Mouse (Mus musculus) v-Abl transformed pro-B cells (cell line): ENCODE results near the gene H2-Ob.

Experiments used
- in situ Hi-C, 2 experiments: fragments of 400-800 bp; cut with MboI; formaldehyde crosslinking; loops; one replicate each; pipeline ENCODE4 v1.15.1; 2025; ENCODE audit not compliant: unreplicated experiment in 2 of 2

Gene H2-Ob

DNA sequence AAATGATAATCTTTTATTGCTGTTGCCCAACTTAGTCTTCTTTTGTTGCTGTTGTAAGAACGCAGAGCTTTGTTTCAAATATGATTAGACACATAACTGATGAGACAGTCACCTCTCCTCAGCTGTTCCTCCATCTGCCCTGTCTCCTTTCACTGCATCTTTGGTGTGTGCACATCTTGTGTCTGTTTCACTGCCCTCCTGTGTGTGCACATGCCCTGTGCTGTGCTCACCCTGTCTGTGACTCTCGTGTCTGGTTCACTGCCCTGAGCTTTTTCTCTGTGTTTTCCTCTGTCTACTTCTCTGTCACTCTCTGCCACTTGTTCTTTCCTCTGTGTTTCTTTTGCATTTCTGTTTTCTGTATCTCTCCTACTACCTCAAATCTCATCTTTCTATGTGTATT, 31.5 kb downstream of the H2-Ob start:
- in situ Hi-C loops: no loop called here

DNA sequence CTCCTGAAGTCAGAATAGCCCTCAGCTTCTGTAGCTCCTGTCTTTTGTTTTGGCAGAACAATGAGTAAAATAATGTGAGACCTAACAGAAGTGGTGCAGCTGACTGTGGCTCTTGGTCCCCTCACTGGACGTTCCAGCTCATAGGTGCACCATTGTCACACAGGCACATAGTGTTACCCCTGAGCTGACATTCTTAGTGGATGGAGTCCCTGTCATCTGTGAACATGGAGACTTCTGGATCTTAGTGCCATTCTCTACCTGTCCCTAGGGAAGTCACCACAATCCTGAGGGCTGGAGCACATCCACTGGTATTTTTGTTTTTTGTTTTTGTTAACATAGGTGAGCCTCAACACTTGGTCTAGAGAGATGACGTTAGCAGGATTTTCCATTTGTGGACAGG, 32.2 kb downstream of the H2-Ob start:
- in situ Hi-C loops: no loop called here

DNA sequence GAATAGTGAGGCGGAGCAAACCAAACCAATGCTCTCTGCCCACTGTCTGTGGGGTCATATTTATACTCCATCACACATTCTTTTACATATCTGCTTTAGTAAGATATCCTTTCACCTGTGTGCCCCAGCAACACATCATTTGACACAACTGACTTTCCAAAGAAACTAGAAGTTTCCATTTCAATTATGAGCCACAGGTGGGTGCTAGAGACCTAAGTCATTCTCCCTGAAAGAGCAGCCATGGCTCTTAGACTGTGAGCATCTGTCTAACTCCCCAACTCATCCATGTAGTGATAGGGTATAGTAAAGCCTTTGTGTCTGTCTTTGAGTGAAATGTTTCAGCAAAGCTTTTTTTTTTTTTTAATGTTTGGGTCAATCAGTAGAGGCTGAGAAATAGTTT, 33.4 kb downstream of the H2-Ob start:
- in situ Hi-C loops: no loop called here

- in situ Hi-C loops: no loop called here
Measured at GRCm38 (mm10) chr17:34280499-34281038, 41.9 kb downstream of the H2-Ob start.

DNA sequence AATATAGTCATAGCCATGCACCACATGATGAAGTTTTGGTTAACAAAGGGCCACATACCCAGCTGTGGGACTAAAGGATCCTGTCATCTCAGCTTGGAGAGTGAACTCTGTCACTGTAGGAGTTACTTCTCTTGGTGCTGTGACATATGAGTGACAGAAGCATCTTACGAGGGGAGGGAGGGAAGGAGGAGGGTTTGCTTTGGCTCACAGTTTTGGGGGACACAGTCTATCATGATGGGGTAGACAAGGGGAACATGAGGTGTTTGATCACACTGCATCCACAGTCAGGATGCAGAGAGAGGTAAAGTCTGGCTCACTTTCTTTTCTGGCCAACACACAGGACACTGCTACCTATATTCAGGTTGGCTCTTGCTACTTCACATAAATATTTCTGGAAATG, 43.1 kb downstream of the H2-Ob start:
- in situ Hi-C loops: no loop called here

DNA sequence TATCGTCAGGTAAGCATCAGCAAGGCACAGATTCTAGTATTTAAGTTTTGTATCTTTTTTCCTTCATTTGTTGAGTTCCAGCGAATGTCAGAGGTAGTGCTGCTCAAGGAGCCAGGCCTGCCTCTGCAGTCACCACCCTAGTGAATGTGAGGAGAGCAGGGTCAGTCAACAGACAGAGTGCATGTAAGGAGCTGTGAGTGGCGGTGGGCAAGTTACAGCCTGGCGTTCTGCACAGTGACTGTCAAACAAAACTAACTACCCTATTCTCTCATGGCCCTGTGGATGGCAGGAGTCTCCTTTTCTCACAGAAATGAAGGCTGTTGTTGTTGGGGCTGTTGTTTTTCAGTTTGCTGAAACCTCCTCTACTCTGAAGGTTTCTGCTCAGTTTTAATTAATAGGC, 46.7 kb downstream of the H2-Ob start:
- in situ Hi-C loops: no loop called here

GRCm38 (mm10) chr17:34285848-34286247, 47.1 kb downstream of the H2-Ob start:
- in situ Hi-C loops: no loop called here

GRCm38 (mm10) chr17:34286501-34286900, 47.8 kb downstream of the H2-Ob start:
- in situ Hi-C loops: no loop called here

DNA sequence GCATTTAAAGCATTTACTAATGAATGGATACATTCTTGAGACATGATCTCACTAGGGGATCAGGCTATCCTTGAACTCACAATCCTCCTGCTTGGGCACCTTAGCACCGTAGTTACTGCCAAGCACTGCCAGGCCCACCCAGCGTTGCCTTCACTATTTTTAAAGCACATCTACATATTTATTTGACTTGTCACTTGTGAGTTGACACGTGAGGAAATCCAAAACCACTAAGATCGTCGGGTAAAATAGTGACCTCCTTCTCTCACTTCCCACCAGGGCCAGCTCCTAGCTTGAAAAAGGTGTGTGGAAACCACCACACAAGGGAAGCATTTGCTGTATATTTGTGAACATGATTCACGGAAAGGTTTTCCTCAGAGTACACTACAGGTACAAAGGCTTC, 48.3 kb downstream of the H2-Ob start:
- in situ Hi-C loops: no loop called here

DNA sequence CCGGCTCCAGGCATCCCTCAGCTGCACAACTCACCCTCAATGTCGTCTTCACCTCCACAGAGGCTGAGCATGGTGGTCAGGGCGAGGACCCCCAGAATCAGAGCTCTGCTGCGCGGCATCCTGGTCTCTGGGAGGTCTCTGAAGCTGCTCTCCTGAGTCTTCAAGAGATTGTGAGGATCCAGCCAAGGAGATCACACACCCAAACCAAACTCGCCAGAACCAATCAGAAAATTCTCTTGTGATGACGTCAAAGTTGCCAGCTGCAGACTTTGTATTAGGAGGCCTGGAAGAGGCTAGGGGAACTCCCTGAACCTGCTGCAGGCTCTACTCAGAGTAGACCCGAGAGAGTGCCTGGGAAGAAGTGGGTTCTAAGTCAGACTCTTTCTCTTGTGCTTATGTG, 48.9 kb downstream of the H2-Ob start, which contains the start of gene H2-Aa:
Gene H2-Aa, minus strand, starts transcription at position 176 of the 400 bp plus-strand sequence.
- in situ Hi-C loops: no loop called here

DNA sequence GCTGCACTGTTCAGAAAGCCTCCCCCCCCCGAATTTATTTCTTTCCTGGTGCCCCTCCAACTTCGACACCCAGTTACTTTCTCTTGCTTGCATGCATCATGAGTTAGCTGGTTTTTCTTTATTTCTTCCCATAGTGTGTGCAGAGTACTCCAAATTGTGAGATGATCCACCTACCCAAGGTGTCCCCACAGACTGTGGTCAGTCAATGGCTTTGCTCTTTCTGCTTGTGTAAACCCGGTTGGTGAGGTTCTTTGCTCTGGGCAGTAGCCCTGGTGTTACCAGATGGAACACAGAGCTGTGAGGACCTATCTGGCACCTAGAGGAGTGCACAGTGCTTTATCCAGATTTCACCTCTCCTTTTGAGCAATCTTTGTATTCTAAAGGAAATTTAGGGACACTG, 49.4 kb downstream of the H2-Ob start:
- in situ Hi-C loops: no loop called here

DNA sequence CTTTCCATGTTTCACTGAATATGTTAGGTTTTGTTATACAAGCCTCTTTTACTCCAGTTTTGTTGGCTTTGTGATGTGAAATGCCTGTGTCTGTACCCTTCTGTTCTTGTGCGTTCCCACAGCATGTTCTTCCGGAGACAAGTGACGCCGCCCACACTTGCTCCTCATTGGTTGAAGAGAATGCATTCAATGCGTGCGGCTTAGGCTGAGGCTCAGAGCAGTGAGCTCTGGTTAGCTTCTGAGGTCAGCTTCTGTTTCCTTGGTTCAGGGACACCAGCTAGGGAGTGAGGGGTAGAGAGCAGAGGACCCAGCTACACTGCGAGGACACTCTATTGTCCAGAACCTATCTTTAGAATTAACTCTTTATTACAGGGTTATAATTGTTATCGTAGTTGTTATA, 52.9 kb downstream of the H2-Ob start:
- in situ Hi-C loops: no loop called here

DNA sequence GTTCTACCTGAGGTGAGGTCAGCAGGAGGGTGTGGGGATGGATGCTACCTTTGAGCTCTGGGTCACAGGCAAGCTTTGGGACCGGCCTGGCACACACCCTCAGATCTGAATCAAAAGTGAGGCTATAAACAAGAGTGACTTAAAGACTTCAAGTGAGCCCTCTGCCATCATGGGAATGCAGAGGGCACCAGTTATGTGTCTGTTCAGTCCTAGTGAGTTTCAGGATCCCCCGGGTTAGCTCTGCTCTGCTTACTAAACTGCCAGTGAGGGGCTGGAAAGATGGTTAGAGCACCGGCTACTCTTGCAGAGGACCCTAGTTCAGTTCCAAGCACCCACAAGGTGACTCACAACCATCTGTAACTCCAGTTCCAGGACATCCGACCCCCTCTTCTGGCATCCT, 53.9 kb downstream of the H2-Ob start:
- in situ Hi-C loops: no loop called here

DNA sequence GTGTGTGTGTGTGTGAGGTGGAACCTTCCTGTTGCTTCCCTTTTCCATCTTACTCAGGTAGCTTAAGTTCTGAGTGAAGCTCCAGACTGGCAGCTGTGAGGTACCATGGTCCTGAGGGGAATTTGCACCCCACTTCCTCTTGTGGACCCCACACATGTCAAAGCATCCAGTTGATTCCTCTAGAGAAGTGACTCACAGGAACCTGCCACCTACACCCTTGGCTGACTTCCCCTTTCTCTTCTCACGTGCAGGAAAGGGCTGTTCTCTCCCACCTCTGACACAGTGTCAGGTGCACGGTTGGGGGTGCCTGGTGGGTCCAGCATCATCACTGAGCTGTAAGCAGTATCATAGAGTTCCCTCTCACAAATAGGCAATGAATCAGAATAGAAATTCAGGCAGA, 54.8 kb downstream of the H2-Ob start:
- in situ Hi-C loops: no loop called here

DNA sequence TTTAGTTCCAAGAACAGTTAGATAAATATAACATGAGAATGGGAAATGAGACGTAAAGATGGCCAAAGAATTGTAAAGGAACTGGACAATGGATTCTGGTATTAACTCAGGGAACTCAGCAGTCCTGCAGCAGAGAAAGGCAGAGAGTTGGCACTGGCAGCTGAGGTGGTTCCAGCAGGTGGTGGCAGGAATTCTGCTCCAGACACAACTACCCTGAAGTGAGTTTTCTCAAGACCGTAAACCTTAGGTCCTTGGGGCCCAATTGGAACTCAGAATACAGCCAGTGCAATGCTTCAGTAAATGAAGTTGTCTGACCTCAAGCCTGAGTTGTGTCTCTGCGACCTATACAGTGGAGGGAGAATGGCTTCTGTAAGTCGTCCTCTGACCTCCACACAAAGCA, 55.5 kb downstream of the H2-Ob start:
- in situ Hi-C loops: no loop called here

DNA sequence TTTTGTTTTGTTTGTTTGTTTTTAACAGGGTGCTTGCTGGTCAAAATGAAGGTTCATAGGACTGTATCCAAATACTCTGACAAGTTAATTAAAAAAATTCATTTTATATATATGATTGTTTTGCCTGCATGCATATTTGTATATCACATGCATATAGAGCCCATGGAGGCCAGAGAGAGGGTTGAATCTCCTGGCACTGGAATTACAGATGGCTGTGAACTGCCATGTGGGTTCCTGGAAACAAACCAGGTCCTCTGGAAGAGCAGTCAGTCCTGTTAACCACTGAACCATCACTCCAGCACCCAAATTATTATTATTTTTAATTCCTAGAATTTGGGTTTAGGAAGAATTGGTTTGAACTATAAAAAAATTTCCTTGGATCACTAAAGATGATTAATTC, 56.6 kb downstream of the H2-Ob start:
- in situ Hi-C loops: no loop called here

DNA sequence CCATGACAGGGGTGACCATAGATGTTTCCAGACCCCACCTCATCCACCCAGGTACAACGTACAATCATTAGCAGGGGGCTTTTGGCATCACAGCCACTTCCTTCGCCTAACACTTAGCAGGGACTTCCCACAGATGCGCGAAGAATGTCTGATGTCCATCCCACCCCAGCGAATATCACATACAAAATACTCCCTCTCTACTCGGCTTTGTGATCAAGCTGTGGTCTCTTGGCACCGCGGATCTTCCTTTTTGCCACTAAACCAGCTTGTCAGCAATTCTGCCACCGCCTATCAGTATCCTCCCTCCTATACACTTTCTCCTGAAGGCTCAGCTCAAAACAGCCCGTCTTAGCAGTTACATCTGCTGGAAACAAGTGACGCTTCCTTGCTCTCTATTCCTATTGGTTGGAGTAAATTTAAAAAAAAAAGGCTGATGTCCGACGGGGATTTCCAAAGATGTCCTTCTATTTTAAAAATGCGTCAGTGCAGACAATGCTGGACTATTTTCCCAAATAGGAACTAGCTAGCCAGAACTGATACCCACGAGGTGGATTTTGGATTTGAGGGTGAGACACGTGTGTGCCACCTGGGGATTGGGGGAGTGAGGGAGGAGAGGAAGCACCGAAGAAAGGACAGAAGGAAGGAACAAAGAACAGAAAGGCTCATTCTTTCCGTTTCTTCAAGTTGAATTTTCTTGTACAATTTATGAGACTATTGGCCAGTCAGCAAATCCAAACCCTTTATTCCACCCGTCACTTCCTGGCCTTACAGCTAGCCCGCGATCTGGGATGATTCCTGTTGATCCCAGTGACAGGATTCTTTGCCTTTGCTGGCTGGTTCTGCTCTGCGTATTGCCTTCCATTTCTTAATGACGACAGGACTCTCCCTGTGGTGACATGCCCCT, 57.4 kb downstream of the H2-Ob start:
- in situ Hi-C loops: no loop called here

DNA sequence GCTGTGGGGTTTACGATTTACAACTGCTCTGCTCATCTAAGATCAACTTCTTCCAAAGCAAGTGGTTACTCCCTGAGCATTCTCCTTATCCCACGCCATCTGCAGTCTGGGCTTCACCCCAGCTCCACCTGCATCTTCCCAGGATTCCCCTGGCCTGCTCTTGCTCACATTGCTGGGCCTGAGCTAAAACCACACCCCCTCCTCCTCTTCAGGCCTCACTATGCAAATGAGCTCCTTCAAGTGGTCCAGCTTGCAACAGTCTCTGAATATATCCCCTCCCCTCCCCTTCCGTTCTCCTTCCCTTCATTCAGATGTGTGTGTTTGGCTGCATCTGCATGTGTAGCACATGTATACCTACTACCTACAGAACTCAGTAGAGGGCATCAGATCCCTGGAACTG, 60.7 kb downstream of the H2-Ob start:
- in situ Hi-C loops: no loop called here

- in situ Hi-C loops: no loop called here
Measured at GRCm38 (mm10) chr17:34300071-34300470, 61.4 kb downstream of the H2-Ob start.

GRCm38 (mm10) chr17:34300691-34301566, 62.2 kb downstream of the H2-Ob start:
- in situ Hi-C loops: no loop called here

- in situ Hi-C loops: no loop called here
Measured at GRCm38 (mm10) chr17:34301670-34302190, 63.0 kb downstream of the H2-Ob start.
